Mouse (Mus musculus): ENCODE data around the gene Madd. TPM values are rescaled to one million over a fixed set of nuclear protein-coding genes. Genes with fewer than 3 reads are reported as not detected.

Gene Madd
- polyA plus RNA-seq, 1 experiment = 82.1 TPM

DNA sequence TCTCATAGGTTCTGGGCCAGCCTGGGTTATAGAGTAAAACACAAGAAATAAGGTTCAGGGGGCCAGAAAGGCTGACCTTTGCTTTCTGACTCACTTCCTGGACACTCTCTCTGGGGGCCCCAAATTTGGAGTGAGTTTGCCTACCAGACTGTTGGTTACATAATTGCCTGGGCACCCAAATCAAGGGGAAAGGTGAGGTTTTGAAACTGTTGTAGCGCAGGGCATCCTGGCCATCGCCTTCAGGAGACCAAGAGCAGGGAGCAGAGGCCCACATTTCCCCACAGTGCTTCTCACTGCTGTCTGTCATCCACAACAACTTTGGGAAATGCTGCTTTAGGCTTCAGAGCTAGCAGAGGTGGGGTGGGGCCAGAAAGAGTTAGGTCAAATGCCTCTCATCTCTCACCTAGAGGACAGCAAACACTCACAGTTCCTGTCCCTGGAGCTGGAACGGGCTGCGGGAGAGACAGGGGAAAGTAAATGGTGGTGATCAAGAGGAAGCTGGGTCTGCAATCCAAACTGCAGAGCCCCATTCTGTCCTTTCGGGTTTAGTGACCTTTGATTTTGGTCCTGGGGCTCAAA lies 73.7 kb downstream of the Madd start:
- Histone ChIP-seq H3K27ac (ENCODE audit: insufficient read depth, low read depth, low read length) (no peak overlapping the region; the same call in 1 of the 2 replicates), H3K4me3 (ENCODE audit: insufficient read depth, low read length) (no peak overlapping the region), H3K4me1 (ENCODE audit: control insufficient read depth, insufficient read depth, low read length) (peaks cover 47% of the 10 kb centered on the region)
- no peak for TF ChIP-seq POLR2A (IDR thresholded peaks at IDR 0.05; ENCODE audit: borderline replicate concordance, low read depth, low read length)
- no peak for TF ChIP-seq CTCF (IDR thresholded peaks at IDR 0.05; ENCODE audit: low read depth, low read length)

DNA sequence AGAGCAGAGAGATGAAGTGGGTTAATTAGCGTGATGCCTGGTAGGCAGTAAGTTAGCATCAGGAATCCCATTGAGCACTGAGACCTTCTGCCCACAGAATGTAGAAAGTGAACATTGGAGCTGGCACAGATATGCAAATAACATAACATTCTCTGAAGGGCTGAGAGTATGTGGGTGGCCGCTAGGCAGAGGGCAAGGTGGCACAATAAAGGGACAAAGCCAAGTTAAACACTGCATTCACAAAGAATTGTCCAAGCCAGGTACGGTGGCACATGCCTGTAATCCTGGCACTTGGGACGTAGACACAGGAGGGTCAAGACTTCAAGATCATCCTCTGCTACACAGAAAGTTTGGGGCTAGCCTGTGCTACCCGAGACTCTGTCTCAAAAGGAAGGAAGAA lies 74.4 kb downstream of the Madd start:
- Histone ChIP-seq H3K4me1 (ENCODE audit: control insufficient read depth, insufficient read depth, low read length) (peaks cover 47% of the 10 kb centered on the region), H3K27ac (ENCODE audit: insufficient read depth, low read depth, low read length) (no peak overlapping the region), H3K4me3 (ENCODE audit: insufficient read depth, low read length) (no peak overlapping the region)
- no peak for TF ChIP-seq CTCF (IDR thresholded peaks at IDR 0.05; ENCODE audit: low read depth, low read length)
- TF ChIP-seq POLR2A (IDR thresholded peaks at IDR 0.05; ENCODE audit: borderline replicate concordance, low read depth, low read length) = no peak

DNA sequence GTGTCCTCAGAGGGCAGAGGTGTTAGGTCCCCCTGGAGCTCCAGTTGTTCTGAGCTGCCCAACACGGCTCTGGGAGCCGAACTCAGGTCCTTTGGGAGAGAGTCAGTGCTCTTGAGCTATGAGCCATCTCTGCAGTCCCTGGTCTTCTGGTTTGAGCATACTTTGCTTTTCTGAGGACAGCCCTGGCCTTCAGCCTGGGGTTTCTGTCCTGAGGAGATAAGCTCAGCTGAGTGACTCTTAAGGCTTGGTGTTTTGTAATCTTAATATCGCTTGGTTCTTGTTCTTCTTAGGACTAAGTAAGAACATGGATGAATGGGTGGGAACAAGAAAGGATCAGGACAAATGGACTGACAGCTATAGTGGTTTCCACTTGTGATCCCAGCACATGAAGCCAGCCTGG lies 75.5 kb downstream of the Madd start:
- no peak for TF ChIP-seq POLR2A (IDR thresholded peaks at IDR 0.05; ENCODE audit: borderline replicate concordance, low read depth, low read length)
- no peak for TF ChIP-seq CTCF (IDR thresholded peaks at IDR 0.05; ENCODE audit: low read depth, low read length)
- H3K4me3 ChIP-seq (ENCODE audit: insufficient read depth, low read length) = no peak overlapping the region
- peaks cover 40% of the 10 kb centered on the region for H3K4me1 ChIP-seq (ENCODE audit: control insufficient read depth, insufficient read depth, low read length)
- H3K27ac ChIP-seq (ENCODE audit: insufficient read depth, low read depth, low read length) = no peak overlapping the region

GRCm38 (mm10) chr2:91101124-91101740 lies 82.4 kb downstream of the Madd start:
- peak; percentile 79 for TF ChIP-seq CTCF (IDR thresholded peaks at IDR 0.05; ENCODE audit: low read depth, low read length)
- TF ChIP-seq POLR2A (IDR thresholded peaks at IDR 0.05; ENCODE audit: borderline replicate concordance, low read depth, low read length) = no peak
- Histone ChIP-seq H3K27ac (ENCODE audit: insufficient read depth, low read depth, low read length) (peak overlapping the region; percentile 27; the same call in 1 of the 2 replicates), H3K4me3 (ENCODE audit: insufficient read depth, low read length) (no peak overlapping the region), H3K4me1 (ENCODE audit: control insufficient read depth, insufficient read depth, low read length) (peaks cover 18% of the 10 kb centered on the region)

GRCm38 (mm10) chr2:91098156-91098555 lies 85.5 kb downstream of the Madd start:
- peak overlapping the region; percentile 98 for H3K4me3 ChIP-seq (ENCODE audit: insufficient read depth, low read length)
- H3K27ac ChIP-seq (ENCODE audit: insufficient read depth, low read depth, low read length) = peak overlapping the region; percentile 92
- TF ChIP-seq POLR2A (IDR thresholded peaks at IDR 0.05; ENCODE audit: borderline replicate concordance, low read depth, low read length) = no peak
- no peak for TF ChIP-seq CTCF (IDR thresholded peaks at IDR 0.05; ENCODE audit: low read depth, low read length)
- peaks cover 20% of the 10 kb centered on the region for H3K4me1 ChIP-seq (ENCODE audit: control insufficient read depth, insufficient read depth, low read length)

- peak overlapping the region; percentile 92 for H3K27ac ChIP-seq (ENCODE audit: insufficient read depth, low read depth, low read length)
These were observed 86.6 kb downstream of the Madd start for GRCm38 (mm10) chr2:91097015-91097414.

GRCm38 (mm10) chr2:91096524-91096923 lies 87.1 kb downstream of the Madd start:
- Histone ChIP-seq H3K27ac (ENCODE audit: insufficient read depth, low read depth, low read length) (peak overlapping the region; percentile 92), H3K4me3 (ENCODE audit: insufficient read depth, low read length) (peak overlapping the region; percentile 98), H3K4me1 (ENCODE audit: control insufficient read depth, insufficient read depth, low read length) (peaks cover 30% of the 10 kb centered on the region)
- TF ChIP-seq CTCF (IDR thresholded peaks at IDR 0.05; ENCODE audit: low read depth, low read length) (no peak), POLR2A (IDR thresholded peaks at IDR 0.05; ENCODE audit: borderline replicate concordance, low read depth, low read length) (no peak)

More at GRCm38 (mm10) chr2:91097015-91097414, 86.6 kb downstream of the Madd start:
- peaks cover 26% of the 10 kb centered on the region for H3K4me1 ChIP-seq (ENCODE audit: control insufficient read depth, insufficient read depth, low read length)
- H3K4me3 ChIP-seq (ENCODE audit: insufficient read depth, low read length) = peak overlapping the region; percentile 98
- TF ChIP-seq CTCF (IDR thresholded peaks at IDR 0.05; ENCODE audit: low read depth, low read length) = no peak
- no peak; the same call in 1 of the 2 replicates for TF ChIP-seq POLR2A (IDR thresholded peaks at IDR 0.05; ENCODE audit: borderline replicate concordance, low read depth, low read length)

GRCm38 (mm10) chr2:91090827-91091226 lies 92.8 kb downstream of the Madd start:
- Histone ChIP-seq H3K4me1 (ENCODE audit: control insufficient read depth, insufficient read depth, low read length) (peaks cover 67% of the 10 kb centered on the region), H3K4me3 (ENCODE audit: insufficient read depth, low read length) (no peak overlapping the region), H3K27ac (ENCODE audit: insufficient read depth, low read depth, low read length) (no peak overlapping the region)
- TF ChIP-seq CTCF (IDR thresholded peaks at IDR 0.05; ENCODE audit: low read depth, low read length) = no peak
- TF ChIP-seq POLR2A (IDR thresholded peaks at IDR 0.05; ENCODE audit: borderline replicate concordance, low read depth, low read length) = no peak

- TF ChIP-seq POLR2A (IDR thresholded peaks at IDR 0.05; ENCODE audit: borderline replicate concordance, low read depth, low read length) (no peak), CTCF (IDR thresholded peaks at IDR 0.05; ENCODE audit: low read depth, low read length) (no peak)
- Histone ChIP-seq H3K27ac (ENCODE audit: insufficient read depth, low read depth, low read length) (no peak overlapping the region), H3K4me3 (ENCODE audit: insufficient read depth, low read length) (no peak overlapping the region), H3K4me1 (ENCODE audit: control insufficient read depth, insufficient read depth, low read length) (peaks cover 71% of the 10 kb centered on the region)
These were observed 93.4 kb downstream of the Madd start for GRCm38 (mm10) chr2:91090208-91090607.

DNA sequence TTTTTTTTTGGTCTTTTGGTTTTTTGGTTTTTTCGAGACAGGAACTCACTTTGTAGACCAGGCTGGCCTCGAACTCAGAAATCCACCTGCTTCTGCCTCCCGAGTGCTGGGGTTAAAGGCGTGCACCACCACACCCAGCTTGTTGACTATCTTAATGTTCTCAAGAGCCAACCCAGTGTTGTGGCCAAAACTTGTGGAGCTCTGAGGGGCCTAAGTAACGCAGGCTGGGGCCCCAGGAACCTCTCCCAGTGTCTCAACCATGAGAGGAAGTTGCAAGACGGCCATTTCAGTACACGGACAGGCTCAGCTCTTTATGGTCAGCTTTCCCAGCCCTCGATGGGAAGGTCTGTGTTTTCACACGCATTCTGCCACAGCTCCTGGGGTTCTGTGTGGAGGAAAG lies 94.7 kb downstream of the Madd start:
- H3K4me3 ChIP-seq (ENCODE audit: insufficient read depth, low read length) = no peak overlapping the region
- TF ChIP-seq POLR2A (IDR thresholded peaks at IDR 0.05; ENCODE audit: borderline replicate concordance, low read depth, low read length) = no peak
- TF ChIP-seq CTCF (IDR thresholded peaks at IDR 0.05; ENCODE audit: low read depth, low read length) = no peak
- H3K4me1 ChIP-seq (ENCODE audit: control insufficient read depth, insufficient read depth, low read length) = peaks cover 77% of the 10 kb centered on the region
- peak overlapping the region; percentile 62 for H3K27ac ChIP-seq (ENCODE audit: insufficient read depth, low read depth, low read length)

All from bone marrow macrophage, adult 2 months (primary cell).